7 mouse cellular contexts compared by ENCODE assay signal in genomic region chr3:108911548-108912413, GRCm38 (mm10). TPM values are rescaled to one million over a fixed set of nuclear protein-coding genes. Genes with fewer than 3 reads are reported as not detected.
DNase-seq lines count a peak whose midpoint lies in the region; ATAC-seq lines count a peak whose summit lies in the region.

Gene Prpf38b (minus strand): TSS chr3:108911727.

- H3K27me3 ChIP-seq in embryonic facial prominence, embryonic 11.5 days (ENCODE audit: control insufficient read depth, insufficient read depth, low read length), result no peaks in the 10 kb centered on the region
- no peaks in the 10 kb centered on the region for H3K27me3 ChIP-seq in limb, embryonic 10.5 days (ENCODE audit: low read depth, poor library complexity, severe bottlenecking)
- no peaks in the 10 kb centered on the region for H3K27me3 ChIP-seq in midbrain, embryonic 13.5 days

- H3K36me3 ChIP-seq in embryonic facial prominence, embryonic 11.5 days (replicated peaks; ENCODE audit: control insufficient read depth, insufficient read depth, low read depth, low read length), result no peaks in the 10 kb centered on the region
- peaks cover 19% of the 10 kb centered on the region for H3K36me3 ChIP-seq in limb, embryonic 10.5 days
- H3K36me3 ChIP-seq in midbrain, embryonic 13.5 days, result peaks cover 10% of the 10 kb centered on the region; the same call in 1 of the 2 replicates

- DNase-seq in adrenal gland, postnatal 14 days, result peak; percentile 98
- DNase-seq in embryonic facial prominence, embryonic 11.5 days (ENCODE audit: low spot score), result peak; percentile 98
- DNase-seq in kidney, adult 11 months, result peak; percentile 95
- peak; percentile 99 for DNase-seq in limb, embryonic 10.5 days (ENCODE audit: low spot score)
- peak; percentile 90 for DNase-seq in spleen, adult 12 weeks (ENCODE audit: low spot score)

- H3K4me1 ChIP-seq in embryonic facial prominence, embryonic 11.5 days (ENCODE audit: control insufficient read depth, insufficient read depth, low read length), result no peaks in the 10 kb centered on the region
- peaks cover 10% of the 10 kb centered on the region for H3K4me1 ChIP-seq in limb, embryonic 10.5 days
- peaks cover 27% of the 10 kb centered on the region for H3K4me1 ChIP-seq in midbrain, embryonic 13.5 days (replicated peaks)

- WGBS in embryonic facial prominence, embryonic 11.5 days, result under 1% methylated on average over 53 of the region's 53 CpGs
- WGBS in limb, embryonic 10.5 days, result 2% methylated on average over 53 of the region's 53 CpGs
- WGBS in midbrain, embryonic 13.5 days, result 1% methylated on average over 53 of the region's 53 CpGs

- peak within 1 kb of the TSS; percentile 87 for H3K9ac ChIP-seq in embryonic facial prominence, embryonic 11.5 days (replicated peaks; ENCODE audit: low read length)
- peak within 1 kb of the TSS; percentile 92 for H3K9ac ChIP-seq in midbrain, embryonic 13.5 days (replicated peaks)

- H3K9me3 ChIP-seq in embryonic facial prominence, embryonic 11.5 days (replicated peaks; ENCODE audit: control insufficient read depth, low read length), result no peaks in the 10 kb centered on the region
- H3K9me3 ChIP-seq in limb, embryonic 10.5 days (replicated peaks), result no peaks in the 10 kb centered on the region
- H3K9me3 ChIP-seq in midbrain, embryonic 13.5 days, result no peaks in the 10 kb centered on the region

- H3K4me3 ChIP-seq in embryonic facial prominence, embryonic 11.5 days (ENCODE audit: low read depth, low read length), result peak within 1 kb of the TSS; percentile 89
- peak within 1 kb of the TSS; percentile 97 for H3K4me3 ChIP-seq in limb, embryonic 10.5 days
- peak within 1 kb of the TSS; percentile 95 for H3K4me3 ChIP-seq in midbrain, embryonic 13.5 days (replicated peaks)

- H3K27ac ChIP-seq in embryonic facial prominence, embryonic 11.5 days (replicated peaks; ENCODE audit: low read depth, low read length), result peak within 1 kb of the TSS; percentile 96
- peak within 1 kb of the TSS; percentile 97 for H3K27ac ChIP-seq in limb, embryonic 10.5 days
- H3K27ac ChIP-seq in midbrain, embryonic 13.5 days, result peak within 1 kb of the TSS; percentile 97

- peak; percentile 99 for ATAC-seq in embryonic facial prominence, embryonic 11.5 days (replicated peaks; ENCODE audit: insufficient number of reproducible peaks, low FRiP score, low TSS enrichment, low read depth)
- ATAC-seq in granulocyte monocyte progenitor cell, adult 5-6 weeks (replicated peaks; ENCODE audit: poor library complexity, severe bottlenecking), result peak; percentile 91
- ATAC-seq in midbrain, embryonic 13.5 days, result peak; percentile 100

- H3K4me2 ChIP-seq in embryonic facial prominence, embryonic 11.5 days (ENCODE audit: low read depth, low read length), result peak within 1 kb of the TSS; percentile 84
- peak within 1 kb of the TSS; percentile 99 for H3K4me2 ChIP-seq in midbrain, embryonic 13.5 days (replicated peaks)

RNA-seq across cellular contexts. Expression of gene Prpf38b, which starts in this region (rescaled TPM):
- total RNA-seq in adrenal gland, postnatal 14 days (2021), result 72.2 and 72.4 TPM in 2 replicates
- polyA plus RNA-seq in embryonic facial prominence, embryonic 11.5 days (2014; fragmentation: Nextera tagmentation; extraction: Ambion mirVana), result 69.1 and 71.3 TPM in 2 replicates
- 113 and 174 TPM in 2 replicates for total RNA-seq in granulocyte monocyte progenitor cell, adult 5-6 weeks (2014; fragmentation: Nextera tagmentation)
- total RNA-seq in granulocyte monocyte progenitor cell, adult 5-6 weeks (2017), result 211 and 237 TPM in 2 replicates
- polyA plus RNA-seq in limb, embryonic 10.5 days (2016; fragmentation: Nextera tagmentation; extraction: Ambion mirVana), result 69.9 and 72.6 TPM in 2 replicates
- polyA plus RNA-seq in midbrain, embryonic 13.5 days (2015; fragmentation: Nextera tagmentation; extraction: Ambion mirVana), result 67.1 and 72.2 TPM in 2 replicates

Comparison
In these comparisons a context has a peak if more than half of its experiments do, and no peak if none do; other contexts are left out.
1. Peak in every context shown above with its lines: DNase-seq, ATAC-seq, H3K4me3 ChIP-seq and H3K27ac ChIP-seq.